Mouse (Mus musculus) embryonic fibroblast, embryonic 13.5 days (primary cell): ENCODE measurements around the gene Tnnc1. TPM values are rescaled to one million over a fixed set of nuclear protein-coding genes. Genes with fewer than 3 reads are reported as not detected.
A peak's percentile ranks its signal among the peaks of the same experiment; 100 is the strongest.

ENCODE experiments used
- H3K27ac ChIP-seq: 2 replicates; pipeline ENCODE4 v1.5.1; 2012; ENCODE audit warnings: low read length, control low read depth, inconsistent platforms; ENCODE audit not compliant: insufficient read depth
- H3K4me1 ChIP-seq: 2 replicates; pipeline ENCODE4 v1.6.1; 2011; ENCODE audit warnings: low read length; ENCODE audit not compliant: control insufficient read depth, insufficient read depth
- H3K4me3 ChIP-seq: 2 replicates; pipeline ENCODE4 v1.5.1; 2011; ENCODE audit warnings: mild to moderate bottlenecking, control low read depth, low read length; ENCODE audit not compliant: insufficient read depth
- CTCF ChIP-seq: IDR thresholded peaks from 2 replicates; pipeline ENCODE4 v1.5.1; 2011; ENCODE audit warnings: mild to moderate bottlenecking, control low read depth, low read length, moderate library complexity, borderline replicate concordance; ENCODE audit not compliant: insufficient read depth
- POLR2A ChIP-seq: IDR thresholded peaks from 2 replicates; pipeline ENCODE4 v1.6.1; 2011; ENCODE audit warnings: low read depth, mild to moderate bottlenecking, control low read depth, low read length, moderate library complexity
- polyA plus RNA-seq: library from polyadenylated mRNA; stranded (reverse); fragments of >200 nt; gene quantifications from 2 replicates; pipeline ENCODE4 v1.2.4, GENCODE M21; 2011; ENCODE audit warnings: low read depth; ENCODE audit not compliant: missing spikeins, insufficient read length

The Tnnc1 gene
- polyA plus RNA-seq, 1 experiment, result 3.0 TPM

GRCm38 (mm10) chr14:31207070-31207830 lies 862 bp upstream of the Tnnc1 start:
- Histone ChIP-seq H3K4me3 (peak overlapping the region; percentile 60), H3K4me1 (0 out of 2 replicates have a peak, but pooled peaks cover 2% of the 10 kb centered on the region), H3K27ac (no peak overlapping the region)
- no peak for TF ChIP-seq POLR2A
- no peak for TF ChIP-seq CTCF

- no peak for TF ChIP-seq POLR2A
- no peak for TF ChIP-seq CTCF
- Histone ChIP-seq H3K4me3 (no peak overlapping the region), H3K27ac (no peak overlapping the region), H3K4me1 (0 out of 2 replicates have a peak, but pooled peaks cover 2% of the 10 kb centered on the region)
These were observed 1.0 kb downstream of the Tnnc1 start for GRCm38 (mm10) chr14:31209133-31209557.

GRCm38 (mm10) chr14:31211854-31212253 lies 3.7 kb downstream of the Tnnc1 start:
- Histone ChIP-seq H3K4me1 (no peaks in the 10 kb centered on the region), H3K4me3 (no peak overlapping the region), H3K27ac (no peak overlapping the region)
- no peak for TF ChIP-seq CTCF
- no peak for TF ChIP-seq POLR2A

GRCm38 (mm10) chr14:31212499-31212898 lies 4.4 kb downstream of the Tnnc1 start:
- H3K4me1 ChIP-seq, result no peaks in the 10 kb centered on the region
- H3K27ac ChIP-seq, result no peak overlapping the region
- TF ChIP-seq CTCF (no peak), POLR2A (no peak)
- no peak overlapping the region for H3K4me3 ChIP-seq

GRCm38 (mm10) chr14:31213868-31214267 lies 5.8 kb downstream of the Tnnc1 start:
- TF ChIP-seq CTCF (no peak), POLR2A (no peak)
- Histone ChIP-seq H3K4me3 (no peak overlapping the region), H3K4me1 (no peaks in the 10 kb centered on the region), H3K27ac (no peak overlapping the region)

GRCm38 (mm10) chr14:31214684-31215083 lies 6.6 kb downstream of the Tnnc1 start:
- H3K27ac ChIP-seq, result no peak overlapping the region
- no peaks in the 10 kb centered on the region for H3K4me1 ChIP-seq
- no peak for TF ChIP-seq CTCF
- TF ChIP-seq POLR2A, result no peak
- H3K4me3 ChIP-seq, result no peak overlapping the region

- Histone ChIP-seq H3K4me3 (no peak overlapping the region), H3K27ac (no peak overlapping the region), H3K4me1 (no peaks in the 10 kb centered on the region)
- TF ChIP-seq CTCF, result peak; percentile 89
- no peak for TF ChIP-seq POLR2A
These were observed 7.3 kb downstream of the Tnnc1 start for GRCm38 (mm10) chr14:31215157-31216002.

- Histone ChIP-seq H3K4me3 (no peak within 1 kb of the TSS), H3K27ac (no peak within 1 kb of the TSS), H3K4me1 (no peaks in the 10 kb centered on the region)
- TF ChIP-seq CTCF (no peak), POLR2A (no peak)
These were observed 8.7 kb downstream of the Tnnc1 start, which contains the start of gene Nisch for GRCm38 (mm10) chr14:31216846-31217245. Gene Nisch (minus strand): TSS chr14:31216946.

- no peak for TF ChIP-seq POLR2A
- peak; percentile 29; the same call in 1 of the 2 replicates for TF ChIP-seq CTCF
- Histone ChIP-seq H3K4me1 (no peaks in the 10 kb centered on the region), H3K4me3 (no peak within 1 kb of the TSS), H3K27ac (no peak within 1 kb of the TSS)
These were observed 9.6 kb downstream of the Tnnc1 start, which contains the start of gene Sema3g for GRCm38 (mm10) chr14:31217666-31218065. Gene Sema3g (plus strand): TSS chr14:31217860.

GRCm38 (mm10) chr14:31226978-31227377 lies 18.9 kb downstream of the Tnnc1 start:
- no peak overlapping the region for H3K27ac ChIP-seq
- H3K4me3 ChIP-seq, result no peak overlapping the region
- no peaks in the 10 kb centered on the region for H3K4me1 ChIP-seq
- no peak for TF ChIP-seq POLR2A
- no peak for TF ChIP-seq CTCF
